Mouse (Mus musculus) kidney, adult 8-10 months (tissue): ENCODE measurements around the gene Bmp7.

Source experiments
- DNase-seq, 2 experiments: peaks; one replicate each; pipeline ENCODE4 v3.0.0; 2022

Gene Bmp7

DNA sequence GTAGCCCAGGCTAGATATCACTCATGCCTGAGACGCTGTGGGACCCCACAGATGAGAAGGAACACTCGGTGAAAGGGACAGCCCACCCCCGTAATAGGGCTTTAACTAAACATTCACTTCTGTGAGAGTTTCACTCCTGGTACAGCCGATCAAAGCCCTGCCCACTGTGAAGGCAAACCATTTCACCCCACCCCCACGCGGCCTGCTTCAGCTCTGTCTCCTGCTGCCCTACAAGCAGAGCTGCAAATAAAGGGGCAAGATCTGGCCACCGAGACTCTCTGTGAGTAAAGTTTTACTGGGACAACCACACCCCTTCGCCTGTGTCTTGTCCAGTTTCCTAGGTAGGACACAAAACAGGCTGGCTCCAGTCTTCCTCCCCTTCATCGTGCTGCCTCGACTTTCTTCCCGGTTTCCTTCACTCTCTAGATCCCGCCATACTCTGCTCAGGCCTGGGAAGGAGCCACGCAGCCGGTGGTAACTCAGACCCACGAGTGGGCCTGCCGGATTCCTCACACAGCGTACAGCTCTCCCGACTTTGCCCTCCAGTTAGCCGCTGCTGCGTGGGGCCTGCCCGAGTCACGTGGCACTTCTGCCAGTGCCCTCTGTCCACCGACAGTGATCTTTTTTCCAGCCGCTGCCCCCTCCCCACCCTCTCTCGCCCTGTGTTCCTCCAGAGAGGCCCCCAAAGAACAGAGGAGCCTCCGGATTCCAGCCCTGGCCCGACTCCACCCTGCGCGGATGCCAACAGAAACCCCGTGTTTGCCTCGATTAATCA lies 94.4 kb downstream of the Bmp7 start:
- no peak for DNase-seq

DNA sequence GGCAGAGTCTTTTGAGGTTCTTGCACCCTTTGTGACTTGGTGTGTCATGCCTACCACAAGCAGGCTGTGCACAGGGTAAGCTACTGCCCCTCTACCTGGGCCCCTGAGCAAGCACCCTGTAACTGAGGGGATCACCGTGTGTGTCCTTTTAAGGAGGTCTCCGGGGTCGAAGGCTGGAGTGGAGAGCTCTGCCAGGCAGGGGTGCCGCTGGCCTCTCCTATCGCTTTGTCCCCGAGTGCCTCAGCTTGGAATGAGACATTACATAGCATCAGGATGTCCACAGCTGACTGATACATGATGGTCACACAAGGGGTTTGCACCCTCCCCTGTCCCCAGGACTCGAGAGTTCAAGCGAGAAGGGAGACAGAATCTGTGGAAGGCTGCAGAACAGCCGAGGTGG lies 96.2 kb downstream of the Bmp7 start:
- no peak for DNase-seq

DNA sequence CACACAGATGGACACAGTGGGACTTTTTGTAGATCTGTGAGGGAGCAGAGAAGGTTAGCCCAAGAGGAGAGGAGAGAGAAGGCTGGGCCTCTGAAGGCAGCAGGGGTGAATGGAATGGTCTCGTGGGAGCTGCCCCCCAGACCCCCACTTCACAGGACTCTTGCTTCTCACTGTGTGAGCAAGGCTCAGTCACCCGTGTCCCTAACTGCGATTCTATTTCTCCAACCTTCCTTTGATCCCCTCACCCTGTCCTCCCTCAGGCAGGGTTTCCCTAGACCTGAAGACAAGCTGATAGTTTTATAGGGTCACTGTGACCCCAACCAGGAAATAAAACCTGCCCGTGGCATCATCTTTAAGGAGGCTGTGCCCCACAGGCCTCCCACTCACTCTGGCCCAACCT lies 97.8 kb downstream of the Bmp7 start:
- DNase-seq, result no peak

DNA sequence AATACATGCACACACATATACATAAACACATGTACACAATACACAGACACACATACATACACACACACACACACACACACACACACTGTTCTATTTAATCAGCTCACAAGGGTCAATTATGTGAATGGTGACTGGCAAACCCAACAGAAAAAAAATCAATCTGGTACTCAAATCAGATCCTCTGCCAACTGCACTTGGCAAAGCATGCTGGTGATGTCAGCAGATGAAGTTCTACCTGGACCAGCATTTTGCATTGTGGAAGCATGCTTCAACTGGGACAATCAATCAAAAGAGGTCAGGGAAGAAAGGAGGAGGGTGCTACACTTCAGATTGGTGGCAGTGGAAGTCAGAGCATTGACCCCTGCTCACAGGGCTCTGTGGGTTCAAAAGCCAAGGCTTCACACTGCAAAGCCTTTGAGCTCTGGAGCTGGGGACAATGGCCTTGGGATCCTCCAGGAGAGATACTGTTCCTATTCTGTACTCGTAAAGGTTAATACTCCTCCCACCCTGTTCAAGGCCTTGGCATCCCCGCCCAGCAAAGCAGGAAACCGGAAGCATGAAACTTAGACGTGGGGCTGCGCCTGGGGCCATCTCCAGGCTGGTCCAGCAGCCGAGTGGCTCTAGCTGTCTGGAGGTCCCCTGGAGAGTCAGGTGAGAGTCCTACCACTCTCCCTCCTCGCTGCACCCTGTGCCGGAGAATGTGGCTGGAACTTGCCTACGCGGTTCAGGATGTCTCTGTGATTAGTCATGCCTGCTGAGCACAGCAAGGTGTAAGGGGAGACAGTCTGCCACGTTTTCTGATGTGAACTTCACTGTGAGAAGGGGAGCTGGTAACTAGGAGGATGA lies 99.0 kb downstream of the Bmp7 start:
- DNase-seq, result no peak

- DNase-seq, result peak in 1 of 2 experiments; percentile 18
These were observed 100.7 kb downstream of the Bmp7 start for GRCm38 (mm10) chr2:172839317-172839980.

DNA sequence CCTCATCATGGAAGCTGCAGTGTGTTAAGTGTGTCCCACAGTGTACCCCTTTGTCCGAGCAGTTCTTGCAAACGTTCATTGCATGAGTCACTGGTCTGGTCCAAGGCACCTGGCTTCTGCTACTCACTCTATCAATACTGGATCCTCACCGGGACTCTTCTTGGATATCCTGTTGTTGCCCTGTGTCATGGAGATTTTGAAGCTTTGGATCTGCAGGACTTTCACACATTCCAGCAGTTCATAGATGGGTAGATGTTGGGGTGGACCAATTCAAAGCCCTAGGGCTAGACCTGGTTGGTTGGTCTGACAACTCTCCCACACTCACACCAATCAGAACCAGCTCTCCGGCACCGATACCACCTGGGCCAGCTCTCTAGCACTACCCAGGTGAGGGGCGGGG lies 103.6 kb downstream of the Bmp7 start:
- DNase-seq, result no peak

DNA sequence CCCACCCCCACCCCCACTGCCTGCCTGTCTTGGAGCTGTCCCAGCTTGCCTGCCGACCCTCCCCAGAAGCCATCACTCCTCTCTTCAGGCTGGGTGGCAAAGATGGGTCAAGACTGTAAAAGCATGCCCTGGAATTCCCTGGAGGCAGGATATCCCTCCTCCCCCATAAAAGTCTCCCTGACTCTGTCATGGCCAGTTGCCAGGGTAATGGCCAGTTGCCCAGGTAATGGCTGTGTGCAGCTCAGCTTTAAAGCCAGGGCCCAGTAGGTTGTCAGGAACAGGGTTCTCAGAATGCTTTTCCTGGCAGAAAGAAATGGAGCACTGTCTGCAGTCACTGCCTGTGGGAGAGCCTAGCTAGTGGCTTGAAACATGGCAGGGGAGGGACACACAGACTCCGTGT lies 106.9 kb downstream of the Bmp7 start:
- DNase-seq, result peak; percentile 84

GRCm38 (mm10) chr2:172831762-172832161 lies 108.4 kb downstream of the Bmp7 start:
- peak; percentile 65 to 85 for DNase-seq

DNA sequence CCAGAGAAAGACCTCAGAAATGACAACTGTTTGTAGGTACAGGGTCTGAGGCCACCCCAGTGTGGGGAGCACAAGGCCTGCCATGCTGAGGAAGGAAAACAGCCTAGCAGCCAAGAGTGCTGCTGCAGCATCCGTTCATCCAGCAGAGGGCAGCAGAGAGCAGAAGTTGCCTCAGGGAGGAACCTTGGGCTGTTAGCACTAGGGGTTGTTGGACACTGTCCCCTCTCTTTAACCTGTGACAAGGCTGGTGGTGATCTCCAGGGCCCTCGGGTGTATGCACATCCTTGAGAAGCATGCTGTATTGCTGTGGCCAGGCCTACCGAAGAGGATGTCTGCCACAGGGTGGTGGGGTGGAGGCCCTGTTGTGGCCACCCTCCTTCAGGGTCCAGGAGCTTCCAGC lies 109.0 kb downstream of the Bmp7 start:
- peak; percentile 66 to 86 for DNase-seq

DNA sequence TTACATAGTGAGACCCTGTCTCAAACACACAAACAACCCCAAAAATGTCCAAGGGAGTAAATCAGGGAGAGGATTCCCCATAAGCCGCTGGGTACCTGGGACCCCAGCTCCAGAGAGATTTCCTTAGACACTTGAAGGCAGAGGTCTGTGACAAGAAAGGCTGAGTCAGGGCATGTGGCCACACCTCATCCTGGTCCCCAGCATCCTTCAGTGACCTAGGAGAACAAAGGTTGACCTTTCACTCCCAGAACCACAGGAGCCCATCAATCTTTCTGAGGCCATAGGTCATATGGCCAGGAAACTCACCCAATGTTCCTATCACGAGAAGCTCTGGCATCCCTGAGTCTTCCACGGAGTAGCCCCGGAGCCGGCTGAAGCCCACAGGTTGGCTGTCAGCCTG lies 111.9 kb downstream of the Bmp7 start:
- no peak for DNase-seq

DNA sequence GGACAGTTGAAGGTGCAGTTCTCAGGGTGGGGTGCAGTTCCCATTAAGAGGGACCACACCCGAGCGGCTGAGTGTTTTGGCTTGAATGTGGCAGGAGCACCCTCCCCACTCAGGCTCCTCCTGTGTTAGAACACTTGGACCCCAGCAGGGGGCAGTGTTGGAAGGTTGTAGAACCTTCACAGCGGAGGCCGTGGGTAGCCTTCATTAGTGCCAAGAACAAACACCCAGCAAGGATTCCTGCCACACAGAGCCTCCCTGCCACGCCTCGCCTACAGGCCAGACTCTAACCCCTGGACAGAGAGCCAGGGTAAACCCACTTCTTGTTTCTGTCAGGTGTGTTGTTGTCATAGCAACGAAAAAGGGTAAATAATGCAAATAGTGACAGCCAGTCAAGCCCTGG lies 112.6 kb downstream of the Bmp7 start:
- peak in 1 of 2 experiments; percentile 13 for DNase-seq

DNA sequence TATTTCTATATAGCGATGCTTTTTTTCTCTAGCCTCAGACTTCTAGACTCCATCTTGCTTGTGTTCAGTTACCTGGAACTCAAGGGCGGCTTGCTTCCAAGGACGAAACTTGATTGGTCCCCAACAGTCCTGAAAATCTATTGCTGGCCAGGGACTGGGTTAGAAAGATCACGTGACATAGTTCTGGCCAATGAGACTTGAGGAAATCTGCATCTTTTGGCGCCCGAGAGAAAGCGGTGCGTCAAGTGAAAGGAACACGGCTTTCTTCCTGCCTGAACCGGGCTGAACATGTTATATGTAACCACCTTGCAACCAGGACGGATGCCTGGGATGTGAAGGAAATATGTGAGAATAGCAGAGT lies 114.4 kb downstream of the Bmp7 start:
- no peak for DNase-seq

DNA sequence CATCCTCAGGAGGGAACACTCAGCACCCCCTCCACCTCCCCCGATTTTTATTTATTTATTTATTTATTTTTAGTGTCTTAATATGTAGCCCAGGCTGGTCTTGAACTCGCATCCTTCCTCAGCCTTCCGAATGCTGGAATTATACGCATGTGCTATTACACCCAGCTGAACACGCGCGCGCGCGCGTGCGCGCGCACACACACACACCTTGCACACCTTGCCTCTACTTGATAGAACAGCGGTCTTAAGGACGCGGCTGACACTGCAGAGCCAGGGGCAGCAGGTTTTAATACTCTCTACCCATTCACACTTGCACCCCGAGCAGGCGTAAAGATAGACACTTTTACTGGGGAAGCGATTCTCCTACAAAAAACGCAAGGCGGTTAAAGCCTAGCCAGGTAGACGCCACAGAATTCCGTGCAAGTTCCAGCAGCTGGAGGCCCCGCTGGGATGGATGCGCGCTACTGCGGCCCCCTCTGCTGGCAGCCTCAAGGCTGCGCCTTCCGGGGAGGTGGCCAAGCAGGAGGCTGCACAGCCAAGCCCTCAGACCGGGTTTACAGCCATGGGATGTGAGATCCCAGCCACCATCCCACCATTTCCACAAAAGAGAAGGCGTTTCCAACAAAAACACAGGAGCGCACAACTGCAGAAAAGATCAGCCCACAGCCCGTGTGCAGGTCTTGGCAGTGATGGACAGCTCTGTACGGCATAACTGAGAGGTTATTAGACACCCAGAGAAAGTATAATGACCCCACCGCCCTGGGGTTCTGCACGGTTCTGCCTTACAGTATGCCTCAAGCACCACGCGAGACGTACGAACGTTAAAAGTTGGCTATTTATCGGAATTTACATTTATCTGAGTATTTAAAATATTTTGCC lies 115.0 kb downstream of the Bmp7 start:
- peak; percentile 26 to 38 for DNase-seq

DNA sequence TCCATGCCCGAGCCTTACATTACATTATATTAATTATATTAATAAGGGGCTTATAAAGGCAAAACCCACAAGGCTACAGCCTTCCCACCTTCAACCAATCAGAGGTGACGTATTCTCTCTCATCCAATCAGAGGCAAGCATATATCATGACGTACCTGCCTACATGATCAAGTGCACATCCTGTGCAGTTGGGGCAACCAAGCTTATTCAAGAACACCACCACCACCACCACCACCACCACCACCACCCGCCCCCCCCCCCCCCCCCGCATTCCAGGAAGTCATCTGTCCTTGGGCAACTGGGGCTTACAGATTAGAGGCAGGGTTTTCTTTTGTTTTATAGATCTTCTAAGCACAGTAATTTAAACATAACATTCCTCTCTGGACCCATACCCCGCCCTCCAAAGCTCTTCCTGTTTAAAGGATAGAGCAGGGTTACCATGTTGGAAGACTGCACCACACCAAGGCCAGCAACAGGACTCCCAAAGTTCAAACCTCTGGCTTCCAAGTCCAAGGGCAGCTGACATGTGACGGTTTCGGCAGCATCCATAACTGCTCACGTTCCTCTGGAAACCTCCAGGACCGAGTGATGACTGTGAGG lies 121.4 kb downstream of the Bmp7 start:
- DNase-seq, result no peak
